Mouse (Mus musculus) thymus, postnatal 14 days (tissue): ENCODE measurements at regions not wholly inside any gene's neighbourhood (a gene's known extent, or its start where the extent isn't known, plus 50 kb on each side); places are given as distances from the start of the nearest gene placed in this dataset.
"Not testable (repeated sequence)": the region's sequence is repeated elsewhere in the genome, so short reads cannot be mapped to it uniquely, and the experiment has no call there.

Experiments
- DNase-seq: peaks from one replicate; pipeline ENCODE4 v3.0.0; 2021

DNA sequence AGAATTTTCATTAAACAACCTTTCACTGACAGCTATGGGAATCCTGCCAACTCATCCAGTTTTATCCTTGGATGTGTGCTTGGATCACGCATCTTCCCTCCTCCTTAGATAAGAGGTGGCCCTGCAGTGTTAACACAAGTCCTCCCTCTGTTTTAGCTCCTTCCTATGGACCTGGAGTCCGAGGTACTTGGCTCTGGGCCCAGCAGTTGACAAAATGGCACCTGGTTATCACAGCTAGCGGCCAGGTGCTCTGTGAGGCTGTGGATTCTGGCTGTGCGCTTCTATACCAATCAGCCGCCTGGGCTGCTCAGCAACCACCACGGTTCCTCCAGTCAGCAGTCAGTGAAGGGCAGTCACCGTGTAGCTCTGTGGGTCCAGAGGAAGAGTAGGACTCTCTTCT lies 157.4 kb downstream of the Prdm2 start:
- no peak for DNase-seq

GRCm38 (mm10) chr4:143053029-143053428 lies 159.8 kb downstream of the Prdm2 start:
- DNase-seq: no peak

- no peak for DNase-seq
These were observed 161.6 kb downstream of the Prdm2 start for GRCm38 (mm10) chr4:143051205-143051604.

DNA sequence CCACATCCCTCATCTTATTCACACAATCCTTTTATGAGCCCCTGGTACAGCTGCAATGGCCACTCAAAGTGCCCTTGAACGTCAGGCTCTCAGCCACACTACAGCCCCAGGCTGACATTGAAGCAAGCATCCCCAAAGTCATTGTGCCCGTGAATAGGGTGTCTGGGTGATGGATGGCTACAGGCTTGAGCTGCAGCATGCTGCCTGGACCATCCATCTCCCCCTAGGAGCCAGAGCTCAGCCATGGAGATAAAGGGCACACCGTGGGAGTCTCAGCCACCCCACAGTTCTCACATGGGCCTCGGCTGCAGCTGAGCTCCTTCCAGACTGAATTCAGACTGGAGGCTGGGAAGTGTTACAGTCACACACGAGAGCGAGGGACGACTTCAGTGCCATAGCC lies 167.6 kb downstream of the Prdm2 start:
- no peak for DNase-seq

GRCm38 (mm10) chr4:143042806-143043205 lies 170.0 kb downstream of the Prdm2 start:
- no peak for DNase-seq

GRCm38 (mm10) chr4:143038626-143039025 lies 174.2 kb downstream of the Prdm2 start:
- no peak for DNase-seq

GRCm38 (mm10) chr4:143036704-143037103 lies 176.1 kb downstream of the Prdm2 start:
- DNase-seq: no peak

GRCm38 (mm10) chr4:143035089-143035488 lies 177.7 kb downstream of the Prdm2 start:
- not testable (repeated sequence) for DNase-seq

DNA sequence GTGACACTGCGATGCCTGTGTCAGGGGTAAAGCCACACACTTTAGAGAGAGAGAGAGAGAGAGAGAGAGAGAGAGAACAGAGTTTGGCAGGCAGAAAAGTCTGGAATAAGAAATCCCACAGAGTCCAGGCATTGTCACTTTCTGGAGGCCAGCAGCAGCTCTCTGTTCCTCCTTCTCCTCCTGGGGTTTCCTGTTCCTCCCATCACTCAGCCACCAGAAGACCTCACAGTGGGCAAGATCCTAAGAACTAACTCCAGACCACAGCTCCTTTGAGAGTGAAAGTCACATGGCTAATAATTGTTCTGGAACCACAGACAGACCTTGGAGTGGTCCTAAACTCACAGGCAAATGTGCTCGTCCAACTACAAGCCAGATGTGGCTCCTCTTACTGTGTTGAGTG lies 178.5 kb downstream of the Prdm2 start:
- not testable (repeated sequence) for DNase-seq

DNA sequence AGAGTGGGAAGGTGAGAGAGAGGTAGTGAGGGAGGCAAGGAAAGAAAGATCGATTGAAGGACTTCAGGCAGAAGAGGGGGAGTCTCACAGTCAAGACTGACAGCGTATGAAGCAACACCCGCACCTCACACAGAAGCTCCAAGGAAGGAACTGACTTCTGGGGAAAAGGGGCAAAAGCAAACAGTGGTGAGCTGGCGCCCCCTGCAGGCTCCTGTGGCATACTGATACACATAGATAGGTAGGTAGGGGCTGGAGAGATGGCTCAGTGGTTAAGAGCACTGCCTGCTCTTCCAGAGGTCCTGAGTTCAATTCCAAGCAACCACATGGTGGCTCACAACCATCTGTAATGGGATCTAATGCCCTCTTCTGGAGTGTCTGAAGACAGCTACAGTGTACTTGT lies 183.0 kb downstream of the Prdm2 start:
- DNase-seq: peak; percentile 6

DNA sequence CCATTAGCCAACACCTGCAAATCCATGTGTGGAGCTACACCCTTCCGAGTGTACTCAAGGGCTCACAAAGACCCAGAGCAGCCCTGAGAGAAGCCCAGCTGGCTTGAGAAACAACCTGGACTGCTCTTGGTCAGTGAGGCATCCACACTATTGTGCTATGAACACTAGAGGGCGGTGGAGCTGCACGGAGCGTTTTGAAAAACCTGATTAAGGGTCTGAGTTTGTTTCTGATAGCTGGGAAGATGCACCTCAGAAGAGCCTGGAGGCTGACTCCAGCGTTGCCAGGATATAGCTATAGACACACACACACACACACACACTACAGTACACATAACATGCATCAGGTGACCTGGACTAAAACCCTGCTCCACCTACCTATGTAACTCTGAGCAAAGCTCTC lies 185.5 kb downstream of the Prdm2 start:
- peak; percentile 24 for DNase-seq

DNA sequence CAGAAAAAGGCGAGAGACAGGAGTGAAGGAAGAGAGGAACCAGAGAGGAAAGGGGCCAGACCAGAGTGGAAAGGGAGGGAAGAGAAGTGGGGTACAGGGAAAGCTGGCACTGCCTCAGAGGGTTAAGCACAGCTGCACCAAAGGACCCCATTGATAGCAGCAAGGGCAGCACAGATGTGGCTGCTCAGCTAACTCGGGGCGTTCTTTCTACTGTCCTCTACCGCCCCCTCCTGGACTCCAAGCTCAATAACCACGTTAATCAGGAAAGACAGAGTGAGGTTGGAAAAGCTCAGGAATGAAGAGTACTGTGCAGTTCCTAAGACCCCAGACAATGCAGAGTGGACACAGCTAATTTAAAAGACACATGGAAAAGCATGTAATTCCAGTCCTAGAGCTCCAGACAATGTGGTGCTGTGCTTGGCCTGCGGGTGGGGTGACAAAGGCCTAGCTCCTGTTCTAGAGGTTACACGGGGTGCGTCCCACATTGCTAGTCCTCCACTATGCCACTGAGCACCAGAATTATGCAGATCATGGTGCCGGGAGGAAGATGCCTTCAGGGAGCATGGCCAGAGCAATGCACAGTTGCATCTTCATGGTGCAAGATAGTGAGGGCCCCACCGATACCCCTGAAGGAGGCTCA lies 191.4 kb downstream of the Prdm2 start:
- peak; percentile 26 for DNase-seq

DNA sequence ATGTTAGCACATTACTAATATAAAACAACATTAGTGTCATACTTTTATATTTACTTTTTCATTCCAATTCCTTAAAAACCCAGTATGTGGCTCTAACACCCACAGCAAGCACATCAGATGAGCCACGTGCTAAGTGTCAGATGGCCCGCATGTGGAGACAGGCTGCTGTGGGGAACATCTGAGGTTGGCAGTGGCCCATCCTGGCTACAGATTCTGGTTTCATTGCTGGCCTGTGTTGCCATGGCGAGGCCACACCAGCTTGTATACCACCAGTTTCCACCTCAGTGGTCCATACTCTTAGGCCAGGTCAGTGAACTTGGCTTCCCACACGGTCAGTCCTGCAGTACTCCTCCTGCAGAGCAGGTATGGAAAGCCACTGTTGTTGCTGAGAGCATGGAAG lies 192.1 kb downstream of the Prdm2 start:
- DNase-seq: no peak

DNA sequence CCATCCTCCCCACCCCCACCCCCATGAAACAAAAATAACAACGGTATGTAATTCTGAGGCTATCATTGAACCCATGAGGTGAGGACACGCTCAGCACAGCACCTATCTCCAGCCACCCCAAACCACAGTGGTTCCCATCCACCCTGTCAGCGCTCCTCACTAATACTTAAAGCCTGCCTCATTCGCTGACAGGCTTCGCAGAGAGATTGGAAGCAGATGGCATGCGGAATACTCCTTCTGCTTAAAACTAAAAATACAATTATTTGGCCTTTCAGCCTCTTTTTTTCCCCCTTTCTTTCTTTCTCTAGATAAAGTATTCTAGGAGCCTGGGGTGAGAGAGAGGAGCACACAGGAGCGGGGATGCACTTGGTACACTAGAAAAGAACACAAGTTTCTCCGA lies 199.9 kb downstream of the Prdm2 start:
- DNase-seq: no peak

DNA sequence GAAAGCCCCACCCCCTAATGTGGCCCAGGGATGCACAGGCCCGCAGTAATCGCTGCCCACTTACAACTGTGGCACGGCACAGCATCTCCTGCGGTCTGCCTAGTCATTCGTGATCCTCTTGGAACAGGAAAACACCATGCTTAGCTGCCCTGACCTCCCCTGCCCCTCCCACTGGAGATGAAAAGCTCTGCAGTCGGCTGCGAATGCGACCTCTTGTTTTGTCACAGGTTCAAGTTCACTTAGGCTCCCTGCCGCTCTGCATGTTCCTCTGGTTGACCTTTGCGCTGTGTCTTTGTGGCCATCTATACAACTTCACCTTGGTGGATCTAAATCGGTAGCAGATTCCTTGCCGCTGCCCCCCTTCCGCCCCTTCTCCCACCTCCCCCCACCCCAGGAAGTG lies 210.8 kb downstream of the Prdm2 start:
- no peak for DNase-seq

- DNase-seq: no peak
These were observed 211.3 kb downstream of the Prdm2 start for GRCm38 (mm10) chr4:143001486-143001885.

DNA sequence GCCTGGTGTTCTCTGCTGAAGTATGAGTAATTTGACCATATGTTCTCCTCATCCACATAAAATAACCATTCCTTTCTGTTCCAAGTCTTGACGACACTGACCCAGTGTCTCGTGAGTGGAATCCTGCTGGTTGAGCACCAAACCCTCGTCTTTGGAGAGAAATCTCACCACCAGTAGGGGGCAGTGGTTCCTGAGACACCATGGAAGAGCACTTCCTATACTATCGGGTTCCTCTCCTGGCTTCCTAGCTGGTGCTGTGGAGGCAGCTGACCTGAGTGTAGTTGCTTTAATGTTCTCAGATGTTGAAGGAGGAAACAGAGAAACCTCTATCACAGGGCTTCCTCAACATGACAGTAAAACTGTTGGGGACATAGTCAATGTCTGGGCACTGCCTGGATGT lies 216.4 kb downstream of the Prdm2 start:
- no peak for DNase-seq

DNA sequence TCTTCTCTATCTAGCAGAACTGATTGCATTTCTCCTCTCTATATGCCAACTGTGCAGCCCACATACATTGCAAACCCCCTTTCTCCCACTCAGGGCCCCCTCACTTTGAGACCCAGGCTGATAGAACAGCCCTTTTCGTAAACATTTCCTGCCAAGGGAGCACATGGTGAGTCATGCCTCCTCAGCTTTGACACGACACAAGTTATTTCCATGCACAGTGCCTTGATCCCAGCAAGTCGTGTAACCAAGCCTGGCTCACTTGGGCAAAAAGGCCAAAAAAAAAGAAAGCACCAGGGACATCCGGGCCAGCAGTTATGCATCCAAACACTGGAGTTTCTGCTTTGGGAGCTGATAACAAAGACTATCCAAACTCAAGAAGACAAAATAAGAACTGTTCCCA lies 221.4 kb downstream of the Prdm2 start:
- DNase-seq: no peak

- no peak for DNase-seq
These were observed 223.6 kb downstream of the Prdm2 start for GRCm38 (mm10) chr4:142989175-142989574.

DNA sequence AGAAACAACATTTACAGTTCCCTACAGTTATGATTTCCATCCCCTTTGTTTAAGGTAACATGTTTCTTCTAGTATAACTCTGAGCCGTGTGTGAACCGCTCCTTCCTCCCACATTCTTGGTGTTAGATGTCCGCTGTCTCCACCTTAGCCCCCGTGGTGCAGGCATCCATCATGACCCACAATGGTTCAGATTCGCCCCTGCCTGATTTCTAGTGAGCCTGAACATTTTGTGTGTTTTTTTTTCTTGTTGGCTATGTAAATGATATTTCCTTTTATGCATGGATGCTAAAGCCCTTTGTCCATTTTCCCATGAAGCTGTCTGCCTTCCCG lies 229.5 kb downstream of the Prdm2 start:
- no peak for DNase-seq

GRCm38 (mm10) chr4:142982585-142983294 lies 230.1 kb downstream of the Prdm2 start:
- DNase-seq: no peak

GRCm38 (mm10) chr4:142975620-142976019 lies 237.2 kb downstream of the Prdm2 start:
- no peak for DNase-seq

DNA sequence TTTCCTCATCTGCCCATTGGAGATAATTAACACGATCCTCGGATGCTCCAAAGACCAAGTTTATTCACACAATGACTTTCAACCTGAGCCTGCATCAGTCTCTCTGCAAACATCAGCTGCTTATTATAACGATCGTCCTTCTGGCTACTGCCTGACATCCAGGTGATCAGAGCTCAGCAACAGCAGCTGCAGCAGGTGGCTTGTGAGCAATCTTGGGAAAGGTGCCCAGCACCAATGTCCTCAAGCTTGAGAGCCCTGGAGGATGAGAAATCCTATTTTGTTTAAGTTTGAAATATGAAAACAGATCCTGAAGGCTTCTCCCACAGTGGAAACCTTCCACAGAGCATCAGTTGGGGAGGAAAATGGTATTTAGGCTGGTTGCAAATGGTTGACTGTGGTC lies 242.8 kb downstream of the Prdm2 start:
- no peak for DNase-seq

GRCm38 (mm10) chr4:142967604-142968003 lies 245.2 kb downstream of the Prdm2 start:
- DNase-seq: no peak

- DNase-seq: no peak
These were observed 255.9 kb downstream of the Prdm2 start for GRCm38 (mm10) chr4:142956832-142957429.
